Mouse (Mus musculus) hindbrain, embryonic 13.5 days (tissue): ENCODE results near the gene Tsr1. TPM values are rescaled to one million over a fixed set of nuclear protein-coding genes. Genes with fewer than 3 reads are reported as not detected.
A peak's percentile ranks its signal among the peaks of the same experiment; 100 is the strongest.

Experiments
- ATAC-seq: fragments of 200-750 bp; cut with Nextera tagmentation; 2 replicates; pipeline ENCODE4 v1.8.0; 2017; ENCODE audit warnings: moderate TSS enrichment; ENCODE audit not compliant: low FRiP score
- H3K27ac ChIP-seq: fragments of 300-500 bp; sonication (generic); 2 replicates; pipeline ENCODE4 v1.5.1; 2015; ENCODE audit warnings: inconsistent platforms, mild to moderate bottlenecking, moderate library complexity
- H3K27me3 ChIP-seq: fragments of 300-500 bp; sonication (generic); 2 replicates; pipeline ENCODE4 v1.6.1; 2015; ENCODE audit warnings: mild to moderate bottlenecking, inconsistent platforms
- H3K36me3 ChIP-seq: fragments of 300-500 bp; sonication (generic); 2 replicates; pipeline ENCODE4 v1.6.1; 2015; ENCODE audit warnings: mild to moderate bottlenecking, inconsistent platforms
- H3K4me1 ChIP-seq: fragments of 300-500 bp; sonication (generic); replicated peaks from 2 replicates; pipeline ENCODE4 v1.6.1; 2015; ENCODE audit warnings: inconsistent platforms
- H3K4me2 ChIP-seq: fragments of 300-500 bp; sonication (generic); 2 replicates; pipeline ENCODE4 v1.6.1; 2015; ENCODE audit warnings: inconsistent platforms, mild to moderate bottlenecking, moderate library complexity
- H3K4me3 ChIP-seq: fragments of 300-500 bp; sonication (generic); 2 replicates; pipeline ENCODE4 v1.5.1; 2015; ENCODE audit warnings: mild to moderate bottlenecking, inconsistent platforms
- H3K9ac ChIP-seq: fragments of 300-500 bp; sonication (generic); 2 replicates; pipeline ENCODE4 v1.6.1; 2015; ENCODE audit warnings: mild to moderate bottlenecking, inconsistent platforms
- H3K9me3 ChIP-seq: fragments of 300-500 bp; sonication (generic); 2 replicates; pipeline ENCODE4 v1.6.1; 2016; ENCODE audit warnings: inconsistent platforms
- WGBS: fragments of 180-500 bp; shearing (Covaris S2); methylation state at CpG from one replicate; pipeline ENCODE4 v1.1.7; 2015; 5-methylcytosine and 5-hydroxymethylcytosine counted together
- polyA plus RNA-seq: library from polyadenylated mRNA; unstranded; fragments of >200 nt; fragmentation: Nextera tagmentation; extraction: Ambion mirVana; gene quantifications from 2 replicates; pipeline ENCODE4 v1.2.1, GENCODE M21; 2015

Tsr1 gene
- polyA plus RNA-seq, 1 experiment from 2014 or later = 29.4 TPM

DNA sequence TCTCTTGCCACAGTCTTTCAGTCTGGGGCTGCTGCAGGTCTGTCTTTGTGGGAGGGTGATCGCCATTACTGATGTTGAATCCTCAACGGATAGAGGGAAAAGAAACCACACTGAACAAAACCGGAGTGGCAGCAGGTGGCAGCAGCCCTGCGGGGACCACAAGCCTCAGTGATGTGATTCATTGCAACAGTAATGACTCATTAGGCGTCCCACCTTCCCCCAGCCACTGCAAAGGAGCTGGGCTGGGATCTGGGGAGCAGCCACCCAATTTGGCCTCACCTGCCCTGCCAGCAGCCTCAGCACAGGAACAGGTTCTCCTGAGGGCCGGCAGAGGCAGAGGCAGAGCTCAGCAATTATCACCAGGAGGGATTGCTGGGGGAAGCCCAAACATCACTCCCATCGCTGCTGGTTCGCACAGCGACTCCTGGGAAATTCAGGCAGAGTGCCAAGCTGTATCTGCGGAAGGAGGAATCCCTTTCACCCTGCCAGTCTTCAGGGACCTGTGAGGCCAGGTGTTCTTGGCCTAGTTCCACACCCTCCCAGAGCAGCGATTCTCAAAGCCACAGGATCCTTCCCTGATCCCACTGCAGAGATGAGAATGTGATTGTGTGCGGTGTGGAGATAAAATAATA is 26.8 kb upstream of the Tsr1 start:
- Histone ChIP-seq H3K36me3 (peaks cover 28% of the 10 kb centered on the region), H3K27me3 (no peaks in the 10 kb centered on the region), H3K9ac (peak overlapping the region; percentile 59; the same call in 1 of the 2 replicates), H3K27ac (peak overlapping the region; percentile 81), H3K9me3 (no peaks in the 10 kb centered on the region), H3K4me2 (peak overlapping the region; percentile 31; the same call in 1 of the 2 replicates), H3K4me1 (peaks cover 52% of the 10 kb centered on the region), H3K4me3 (no peak overlapping the region)
- 19% methylated on average over 12 of the region's 12 CpGs for WGBS
- no peak for ATAC-seq

DNA sequence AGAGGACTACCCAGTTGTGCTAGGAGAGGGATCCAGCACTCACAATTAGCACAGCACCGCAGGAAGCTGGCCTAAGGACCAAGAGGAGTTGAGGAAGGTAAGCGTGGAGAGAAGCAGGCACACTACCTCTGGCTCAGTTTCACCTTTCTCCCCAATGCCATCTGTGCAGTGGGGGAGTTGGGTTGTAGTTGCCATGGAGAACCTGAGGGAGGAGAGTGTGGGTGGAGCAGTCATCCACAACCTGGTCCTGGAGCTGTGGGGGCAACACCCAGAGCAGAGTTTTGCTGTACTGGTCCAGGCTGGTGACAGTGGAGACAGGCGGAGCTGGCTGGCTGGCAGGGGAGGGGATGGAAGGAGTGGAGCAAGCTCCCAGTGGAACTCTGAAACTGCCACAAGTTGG is 23.2 kb upstream of the Tsr1 start:
- no peak for ATAC-seq
- H3K9ac ChIP-seq = no peak overlapping the region
- 65% methylated on average over 3 of the region's 3 CpGs for WGBS
- H3K36me3 ChIP-seq = no peaks in the 10 kb centered on the region
- H3K4me2 ChIP-seq = no peak overlapping the region
- no peak overlapping the region for H3K27ac ChIP-seq
- H3K4me3 ChIP-seq = no peak overlapping the region
- H3K4me1 ChIP-seq = peaks cover 53% of the 10 kb centered on the region
- no peaks in the 10 kb centered on the region for H3K9me3 ChIP-seq
- no peaks in the 10 kb centered on the region for H3K27me3 ChIP-seq

DNA sequence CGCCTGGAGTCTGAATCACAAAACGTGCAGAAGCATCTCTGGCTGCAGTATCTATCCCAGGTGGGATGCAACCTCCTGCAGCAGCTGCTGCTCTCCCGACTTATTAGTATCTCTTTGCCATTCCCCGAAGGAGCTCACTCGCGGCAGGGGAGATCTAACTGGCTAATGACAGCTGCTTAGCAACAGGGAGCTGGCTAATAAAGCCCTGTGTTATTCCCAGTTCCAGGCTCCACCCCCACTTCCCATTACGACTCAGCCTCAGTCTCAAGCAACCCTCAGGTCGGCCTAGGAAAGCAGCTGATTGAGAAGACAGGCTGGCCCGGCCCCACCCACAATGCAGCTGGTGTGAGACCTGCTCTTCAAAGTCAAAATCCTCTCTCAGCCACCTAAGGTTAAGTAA is 21.1 kb upstream of the Tsr1 start:
- H3K27me3 ChIP-seq = no peaks in the 10 kb centered on the region
- H3K36me3 ChIP-seq = no peaks in the 10 kb centered on the region
- peak overlapping the region; percentile 84 for H3K27ac ChIP-seq
- peak overlapping the region; percentile 45 for H3K4me2 ChIP-seq
- ATAC-seq = peak; percentile 93
- WGBS = 1% methylated on average over 9 of the region's 9 CpGs
- H3K4me1 ChIP-seq = peaks cover 40% of the 10 kb centered on the region
- no peak overlapping the region for H3K9ac ChIP-seq
- peak overlapping the region; percentile 16; the same call in 1 of the 2 replicates for H3K4me3 ChIP-seq
- H3K9me3 ChIP-seq = no peaks in the 10 kb centered on the region

DNA sequence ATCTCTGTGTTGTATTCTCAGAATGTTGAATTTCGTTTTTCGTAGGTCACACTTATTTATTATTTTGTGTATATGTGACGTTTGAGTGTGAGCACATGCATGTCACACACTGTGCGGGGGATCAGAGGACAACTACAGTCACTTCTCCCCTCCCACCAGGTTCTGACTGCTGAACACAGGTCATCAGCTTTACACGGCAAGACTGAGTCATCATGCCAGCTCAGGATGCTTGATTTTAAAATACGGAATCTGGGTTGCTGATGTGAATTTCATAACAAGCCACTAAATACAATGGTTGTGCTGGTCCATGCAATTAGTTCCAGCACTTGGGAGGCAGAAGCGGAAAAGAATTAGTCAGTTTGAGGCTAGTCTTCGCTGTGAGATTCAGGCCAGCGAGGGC is 16.9 kb upstream of the Tsr1 start:
- H3K27me3 ChIP-seq = no peaks in the 10 kb centered on the region
- peaks cover 28% of the 10 kb centered on the region for H3K4me1 ChIP-seq
- H3K9ac ChIP-seq = no peak overlapping the region
- no peak overlapping the region for H3K27ac ChIP-seq
- H3K4me3 ChIP-seq = no peak overlapping the region
- no peaks in the 10 kb centered on the region for H3K9me3 ChIP-seq
- 87% methylated on average over 9 of the region's 9 CpGs for WGBS
- H3K4me2 ChIP-seq = no peak overlapping the region
- ATAC-seq = no peak
- H3K36me3 ChIP-seq = peaks cover 11% of the 10 kb centered on the region

DNA sequence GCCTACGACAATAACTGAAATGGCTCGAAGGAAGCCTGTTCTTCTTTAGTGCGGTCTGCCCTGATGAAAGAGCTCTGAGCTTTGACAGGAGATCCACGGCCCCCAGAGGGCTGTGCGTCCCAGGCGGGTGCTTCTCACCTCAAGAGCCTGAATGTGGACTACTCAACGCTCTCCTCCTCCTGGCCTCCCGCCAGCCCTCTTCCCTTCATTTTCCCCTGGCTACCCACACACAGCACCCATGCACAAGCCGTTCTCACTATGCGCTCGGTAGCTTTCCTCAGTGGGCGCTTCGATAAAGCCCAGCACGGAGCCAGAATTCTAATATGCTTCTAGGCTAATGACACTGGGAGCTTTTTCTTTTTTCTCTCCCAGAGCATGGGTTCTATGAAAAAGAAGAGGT is 15.9 kb upstream of the Tsr1 start:
- H3K36me3 ChIP-seq = peaks cover 11% of the 10 kb centered on the region
- no peak for ATAC-seq
- no peak overlapping the region for H3K4me2 ChIP-seq
- 67% methylated on average over 14 of the region's 14 CpGs for WGBS
- H3K27me3 ChIP-seq = no peaks in the 10 kb centered on the region
- peaks cover 18% of the 10 kb centered on the region for H3K4me1 ChIP-seq
- no peak overlapping the region for H3K9ac ChIP-seq
- no peaks in the 10 kb centered on the region for H3K9me3 ChIP-seq
- no peak overlapping the region for H3K4me3 ChIP-seq
- peak overlapping the region; percentile 53 for H3K27ac ChIP-seq

DNA sequence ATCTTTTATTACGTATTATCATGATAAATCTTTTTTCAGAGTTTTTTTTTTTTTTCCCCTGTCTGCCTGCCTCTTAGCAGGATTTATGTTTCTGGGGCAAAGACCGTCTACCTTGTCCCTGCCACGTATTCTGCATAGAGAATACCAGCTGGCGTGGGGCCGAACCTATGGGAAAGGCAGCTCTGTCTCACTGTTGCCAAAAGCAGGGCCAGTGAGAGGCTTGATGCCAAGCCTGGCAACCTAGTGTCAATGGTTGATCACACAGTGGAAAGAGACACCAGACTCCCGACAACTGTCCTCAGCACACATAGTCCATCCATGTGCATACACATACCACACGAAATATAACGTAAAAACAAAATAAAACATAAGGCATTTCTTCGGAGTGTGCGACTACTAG is 14.8 kb upstream of the Tsr1 start:
- H3K4me1 ChIP-seq = peaks cover 14% of the 10 kb centered on the region
- 88% methylated on average over 10 of the region's 10 CpGs for WGBS

DNA sequence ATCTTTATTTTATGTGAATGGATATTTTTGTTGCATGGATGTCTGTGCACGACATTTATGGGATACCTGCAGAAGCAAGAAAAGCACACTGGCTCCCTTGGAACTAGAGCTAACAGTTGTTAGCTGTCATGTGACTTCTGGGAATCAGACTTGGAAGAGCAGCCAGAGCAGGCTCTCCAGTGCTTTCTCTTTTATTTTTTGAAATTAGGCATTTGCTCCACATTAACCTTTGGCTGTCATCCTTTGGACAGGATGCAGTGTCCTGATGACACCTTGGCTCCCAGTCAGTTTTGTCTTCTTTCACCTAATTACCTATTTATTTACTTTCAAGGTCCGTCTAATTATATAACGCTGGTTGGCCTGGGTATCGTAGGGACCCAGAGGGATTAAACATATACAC is 3.3 kb upstream of the Tsr1 start:
- H3K27ac ChIP-seq = no peak overlapping the region
- H3K36me3 ChIP-seq = peaks cover 3% of the 10 kb centered on the region; the same call in 1 of the 2 replicates
- H3K9ac ChIP-seq = 0 out of 2 replicates have a peak overlapping the region, but pooled peaks have one; percentile 26
- H3K27me3 ChIP-seq = no peaks in the 10 kb centered on the region
- no peak overlapping the region for H3K4me2 ChIP-seq
- peaks cover 30% of the 10 kb centered on the region for H3K4me1 ChIP-seq
- WGBS = 84% methylated on average over 4 of the region's 4 CpGs
- H3K9me3 ChIP-seq = no peaks in the 10 kb centered on the region
- no peak for ATAC-seq
- no peak overlapping the region for H3K4me3 ChIP-seq

More for the DNA sequence above, 14.8 kb upstream of the Tsr1 start:
- H3K36me3 ChIP-seq = peaks cover 11% of the 10 kb centered on the region
- H3K9ac ChIP-seq = no peak overlapping the region
- H3K4me3 ChIP-seq = no peak overlapping the region
- no peak overlapping the region for H3K27ac ChIP-seq
- H3K9me3 ChIP-seq = no peaks in the 10 kb centered on the region
- H3K27me3 ChIP-seq = no peaks in the 10 kb centered on the region
- H3K4me2 ChIP-seq = no peak overlapping the region
- ATAC-seq = no peak

DNA sequence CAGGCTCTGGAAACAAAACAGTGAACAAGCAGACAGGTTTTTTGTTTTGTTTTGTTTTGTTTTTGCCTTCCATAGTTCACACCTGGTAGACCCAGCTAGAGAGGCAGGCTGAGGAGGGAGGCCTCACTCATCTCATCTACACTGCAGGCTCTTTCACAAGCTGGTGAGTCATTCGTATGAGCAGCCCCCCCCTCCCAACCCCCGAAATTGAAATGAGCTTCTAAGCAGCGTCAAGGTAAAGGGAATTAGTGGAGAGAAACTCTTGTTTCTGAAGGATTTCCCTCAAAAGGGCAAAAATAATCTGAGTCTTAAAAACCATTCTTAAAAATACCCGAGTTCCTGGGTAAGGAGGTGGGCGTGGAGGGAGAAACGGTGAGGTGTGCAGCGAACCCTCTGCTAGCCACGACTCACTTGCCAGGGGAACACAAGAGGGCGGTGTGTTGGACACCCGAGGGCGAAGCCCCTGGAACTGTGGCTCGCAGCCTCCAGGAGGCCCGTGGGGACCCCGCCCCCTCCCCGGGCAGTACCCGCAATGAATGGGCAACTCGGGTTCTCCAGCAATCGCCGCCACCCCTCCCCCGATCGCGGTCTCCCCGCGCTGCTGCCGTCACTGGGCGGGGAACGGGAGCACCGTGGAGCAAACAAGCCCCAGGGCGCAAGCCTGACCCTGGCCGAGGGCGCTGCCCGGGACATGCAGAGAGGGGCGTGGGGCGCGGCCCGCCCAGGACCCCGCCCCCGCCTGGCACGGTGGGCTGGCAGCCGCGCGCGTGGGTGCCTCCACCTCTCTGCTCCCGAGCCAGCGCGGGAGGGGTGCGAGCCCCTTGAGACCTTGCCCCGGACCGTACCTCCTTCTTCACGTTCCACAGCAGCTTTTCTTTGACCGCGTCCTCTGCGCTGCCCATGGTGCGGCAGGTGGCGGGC is 1.6 kb upstream of the Tsr1 start:
- Histone ChIP-seq H3K9ac (peak overlapping the region; percentile 90), H3K27me3 (no peaks in the 10 kb centered on the region), H3K4me3 (peak overlapping the region; percentile 86), H3K4me1 (peaks cover 40% of the 10 kb centered on the region), H3K4me2 (peak overlapping the region; percentile 79), H3K9me3 (no peaks in the 10 kb centered on the region), H3K36me3 (peaks cover 19% of the 10 kb centered on the region), H3K27ac (peak overlapping the region; percentile 95)
- peak; percentile 69 for ATAC-seq
- WGBS = under 1% methylated on average over 31 of the region's 55 CpGs

DNA sequence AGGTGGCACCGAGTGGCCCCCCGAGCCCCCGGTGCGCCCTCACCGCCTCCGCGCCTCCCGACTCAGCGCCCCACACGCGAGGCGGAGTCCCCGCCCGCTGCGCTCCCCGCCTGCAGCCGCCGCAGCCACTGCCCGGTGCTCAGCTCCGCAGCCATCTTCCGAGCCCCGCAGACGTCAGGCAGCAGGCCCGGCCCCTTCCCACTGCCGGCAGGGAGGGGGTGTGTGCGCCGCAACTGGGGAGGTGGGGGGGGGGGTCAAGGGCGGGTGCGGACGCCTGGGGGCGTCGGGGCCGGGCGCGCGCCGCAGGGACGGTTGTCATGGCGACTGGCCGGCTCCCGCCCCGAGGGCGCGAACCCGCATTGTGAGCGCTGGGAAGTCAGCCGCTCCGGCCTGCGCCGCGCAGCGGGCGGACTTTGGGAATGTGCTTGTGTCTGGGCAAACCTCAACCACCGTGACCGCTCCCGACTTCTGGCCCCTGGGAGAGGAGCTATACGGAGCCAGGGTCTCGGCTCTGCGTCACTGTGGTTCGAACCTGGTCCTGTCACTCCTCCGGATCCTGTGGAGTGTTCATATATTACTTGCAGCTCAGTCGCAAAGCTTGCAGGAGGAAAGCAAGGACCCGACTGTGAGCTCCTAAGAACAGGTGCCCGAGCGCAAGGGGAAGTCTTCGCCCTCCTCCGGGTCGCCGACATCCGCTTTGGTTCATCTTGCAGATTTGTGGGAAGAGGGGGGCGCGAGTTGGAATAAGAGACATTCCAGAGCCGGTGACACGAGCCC is 782 bp upstream of the Tsr1 start, which contains the start of gene Sgsm2:
Gene Sgsm2, minus strand, starts transcription at position 160 of the 777 bp plus-strand sequence.
- H3K9me3 ChIP-seq = no peaks in the 10 kb centered on the region
- peak within 1 kb of the TSS; percentile 95 for H3K27ac ChIP-seq
- peak within 1 kb of the TSS; percentile 90 for H3K9ac ChIP-seq
- H3K4me3 ChIP-seq = peak within 1 kb of the TSS; percentile 86
- peak; percentile 77 for ATAC-seq
- no peaks in the 10 kb centered on the region for H3K27me3 ChIP-seq
- peaks cover 40% of the 10 kb centered on the region for H3K4me1 ChIP-seq
- under 1% methylated on average over 62 of the region's 74 CpGs for WGBS
- H3K36me3 ChIP-seq = peaks cover 28% of the 10 kb centered on the region
- peak within 1 kb of the TSS; percentile 79 for H3K4me2 ChIP-seq

DNA sequence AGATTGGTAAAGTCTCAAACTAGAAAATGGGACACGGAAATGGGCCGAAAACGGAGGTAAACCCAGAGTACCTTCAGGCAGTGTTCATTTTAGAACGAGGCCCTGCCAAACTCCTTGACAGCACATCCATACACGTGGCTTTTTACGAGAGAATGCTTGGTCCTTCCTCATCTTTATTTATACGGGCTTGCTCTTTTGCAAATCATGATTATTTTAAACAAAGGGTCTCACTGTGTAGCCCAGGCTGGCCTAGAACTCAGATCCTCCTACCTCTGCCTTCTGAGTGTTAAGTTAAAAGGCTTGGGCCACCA is 601 bp downstream of the Tsr1 start:
- Histone ChIP-seq H3K4me1 (peaks cover 40% of the 10 kb centered on the region), H3K4me2 (peak overlapping the region; percentile 79), H3K4me3 (peak overlapping the region; percentile 86), H3K27me3 (no peaks in the 10 kb centered on the region), H3K36me3 (peaks cover 40% of the 10 kb centered on the region), H3K9me3 (no peaks in the 10 kb centered on the region), H3K27ac (peak overlapping the region; percentile 95; the same call in 1 of the 2 replicates), H3K9ac (peak overlapping the region; percentile 90)
- under 1% methylated on average over 7 of the region's 7 CpGs for WGBS
- no peak for ATAC-seq

DNA sequence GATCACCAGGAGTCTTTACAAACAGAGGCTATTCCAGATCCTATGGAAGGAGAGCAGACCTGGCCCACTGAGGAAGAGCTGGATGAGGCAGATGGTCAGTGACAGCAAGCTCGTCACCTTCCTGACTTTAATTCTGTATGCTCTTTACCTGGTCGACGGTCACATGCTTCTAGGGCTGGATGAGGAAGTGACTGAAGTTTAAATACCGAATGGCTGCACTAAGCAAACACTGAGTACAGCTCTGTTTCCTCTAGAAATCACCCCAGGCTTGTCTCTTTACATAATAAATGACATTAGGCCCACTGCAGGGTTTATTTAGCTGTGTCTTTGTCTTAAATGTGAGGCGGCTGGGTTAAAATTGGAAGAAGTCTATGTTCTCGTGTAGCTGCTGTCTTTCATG is 3.7 kb downstream of the Tsr1 start:
- 92% methylated on average over 6 of the region's 6 CpGs for WGBS
- Histone ChIP-seq H3K4me1 (peaks cover 25% of the 10 kb centered on the region), H3K36me3 (peaks cover 70% of the 10 kb centered on the region), H3K27me3 (no peaks in the 10 kb centered on the region), H3K27ac (no peak overlapping the region), H3K4me2 (no peak overlapping the region), H3K4me3 (no peak overlapping the region), H3K9ac (no peak overlapping the region), H3K9me3 (no peaks in the 10 kb centered on the region)
- ATAC-seq = no peak

DNA sequence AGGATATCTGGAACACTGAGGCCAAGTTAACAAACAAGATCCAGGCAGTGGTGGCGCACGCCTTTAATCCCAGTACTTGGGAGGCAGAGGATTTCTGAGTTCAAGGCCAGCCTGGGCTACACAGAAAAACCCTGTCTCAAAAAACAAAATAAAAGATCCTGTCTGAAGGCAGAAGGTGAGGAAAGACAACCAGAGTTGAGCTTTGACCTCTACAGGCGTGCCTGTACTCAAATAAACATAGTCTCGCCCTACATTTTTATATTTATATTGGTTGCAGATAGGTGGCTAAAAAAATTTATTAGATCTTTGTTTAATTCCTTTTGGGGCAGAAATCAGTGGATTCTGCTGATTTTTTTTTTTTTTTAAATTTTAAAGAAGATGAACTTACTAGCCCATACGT is 4.5 kb downstream of the Tsr1 start:
- Histone ChIP-seq H3K27me3 (no peaks in the 10 kb centered on the region), H3K4me1 (peaks cover 22% of the 10 kb centered on the region), H3K4me3 (no peak overlapping the region), H3K4me2 (no peak overlapping the region), H3K27ac (no peak overlapping the region), H3K9ac (no peak overlapping the region), H3K9me3 (no peaks in the 10 kb centered on the region), H3K36me3 (peaks cover 79% of the 10 kb centered on the region)
- 93% methylated on average over 5 of the region's 5 CpGs for WGBS
- no peak for ATAC-seq
